Comparison of ENCODE assay signal across 28 mouse cellular contexts in genomic region chr8:92217521-92217920, GRCm38 (mm10).
DNase-seq lines count a peak whose midpoint lies in the region; ATAC-seq and TF ChIP-seq lines count a peak whose summit lies in the region.
"Had no signal": no experiment of that assay in that cellular context is flagged by ENCODE, and none has a peak within 500 bp of the region (broad histone marks: within the 10 kb centered on the region; RNA-seq: fewer than 3 reads in every experiment).

No protein-coding gene starts in this region.

- no peaks in the 10 kb centered on the region for H3K27me3 ChIP-seq in forebrain, embryonic 14.5 days (replicated peaks; ENCODE audit: control insufficient read depth, insufficient read depth, low read length)
- 0 out of 2 replicates have a peak, but pooled peaks cover 5% of the 10 kb centered on the region for H3K27me3 ChIP-seq in forebrain, postnatal 0 days (ENCODE audit: insufficient read depth, low read length)
- H3K27me3 ChIP-seq in midbrain, postnatal 0 days (ENCODE audit: insufficient read depth, low read length), result no peaks in the 10 kb centered on the region
- no peaks in the 10 kb centered on the region; the same call in 1 of the 2 replicates for H3K27me3 ChIP-seq in midbrain, embryonic 13.5 days
- no peaks in the 10 kb centered on the region for H3K27me3 ChIP-seq in liver, embryonic 11.5 days (replicated peaks; ENCODE audit: control insufficient read depth, insufficient read depth, low read length)
- H3K27me3 ChIP-seq: CH12.LX; embryonic facial prominence, embryonic 15.5 days had no signal

- no peak overlapping the region for H3K27ac ChIP-seq in forebrain, embryonic 14.5 days (ENCODE audit: low read depth, low read length)
- H3K27ac ChIP-seq in forebrain, postnatal 0 days (ENCODE audit: low read depth, low read length), result no peak overlapping the region
- H3K27ac ChIP-seq in midbrain, postnatal 0 days (ENCODE audit: low read depth, low read length), result no peak overlapping the region
- no peak overlapping the region for H3K27ac ChIP-seq in midbrain, embryonic 13.5 days
- H3K27ac ChIP-seq in liver, embryonic 11.5 days (ENCODE audit: low read depth, low read length), result no peak overlapping the region
- H3K27ac ChIP-seq: embryonic facial prominence, embryonic 13.5 days; embryonic facial prominence, embryonic 15.5 days; forebrain, embryonic 10.5 days; forebrain, embryonic 12.5 days; forebrain, embryonic 15.5 days had no signal

- TF ChIP-seq POLR2A in brain, embryonic 14.5 days (IDR thresholded peaks at IDR 0.05; ENCODE audit: borderline replicate concordance, extremely low read depth, insufficient read depth, insufficient read length, poor library complexity, severe bottlenecking), result no peak

- H3K4me2 ChIP-seq in forebrain, embryonic 14.5 days (ENCODE audit: low read length), result no peak overlapping the region
- H3K4me2 ChIP-seq in forebrain, postnatal 0 days (ENCODE audit: low read depth), result no peak overlapping the region
- no peak overlapping the region for H3K4me2 ChIP-seq in midbrain, postnatal 0 days (ENCODE audit: low read depth, low read length, poor library complexity, severe bottlenecking)
- H3K4me2 ChIP-seq in midbrain, embryonic 13.5 days (replicated peaks), result no peak overlapping the region
- no peak overlapping the region for H3K4me2 ChIP-seq in liver, embryonic 11.5 days
- H3K4me2 ChIP-seq: embryonic facial prominence, embryonic 13.5 days; embryonic facial prominence, embryonic 15.5 days; forebrain, embryonic 12.5 days; forebrain, embryonic 15.5 days had no signal

- no peak for TF ChIP-seq CTCF in forebrain, postnatal 0 days (IDR thresholded peaks at IDR 0.05; ENCODE audit: low read depth)
- TF ChIP-seq CTCF in midbrain, postnatal 0 days (IDR thresholded peaks at IDR 0.05), result no peak
- no peak for TF ChIP-seq CTCF in brain, embryonic 14.5 days (IDR thresholded peaks at IDR 0.05; ENCODE audit: borderline replicate concordance, extremely low read depth, insufficient read depth, insufficient read length)

- no peak overlapping the region for H3K9ac ChIP-seq in forebrain, embryonic 14.5 days (ENCODE audit: low read length)
- H3K9ac ChIP-seq in forebrain, postnatal 0 days, result no peak overlapping the region
- H3K9ac ChIP-seq in midbrain, postnatal 0 days (replicated peaks; ENCODE audit: low read length, poor library complexity, severe bottlenecking), result no peak overlapping the region
- H3K9ac ChIP-seq in midbrain, embryonic 13.5 days (replicated peaks), result no peak overlapping the region
- H3K9ac ChIP-seq in liver, embryonic 11.5 days (ENCODE audit: low read depth, low read length), result no peak overlapping the region
- H3K9ac ChIP-seq: embryonic facial prominence, embryonic 13.5 days; embryonic facial prominence, embryonic 15.5 days; forebrain, embryonic 12.5 days; forebrain, embryonic 15.5 days had no signal

- H3K36me3 ChIP-seq in forebrain, embryonic 14.5 days (ENCODE audit: control insufficient read depth, insufficient read depth, low read length), result no peaks in the 10 kb centered on the region
- no peaks in the 10 kb centered on the region for H3K36me3 ChIP-seq in forebrain, postnatal 0 days (ENCODE audit: insufficient read depth)
- H3K36me3 ChIP-seq in midbrain, postnatal 0 days (ENCODE audit: insufficient read depth, low read length), result no peaks in the 10 kb centered on the region
- no peaks in the 10 kb centered on the region for H3K36me3 ChIP-seq in midbrain, embryonic 13.5 days
- H3K36me3 ChIP-seq in liver, embryonic 11.5 days (ENCODE audit: control insufficient read depth, insufficient read depth, low read length), result no peaks in the 10 kb centered on the region
- H3K36me3 ChIP-seq: embryonic facial prominence, embryonic 13.5 days; embryonic facial prominence, embryonic 15.5 days; forebrain, embryonic 10.5 days; forebrain, embryonic 12.5 days; forebrain, embryonic 15.5 days; G1E had no signal

- DNase-seq in forebrain, embryonic 14.5 days (ENCODE audit: low spot score), result peak; percentile 34
- no peak for DNase-seq in forebrain, postnatal 0 days
- peak; percentile 14 for DNase-seq in left cerebral cortex, postnatal 4 days
- no peak for DNase-seq in left cerebral cortex, postnatal 36 days (ENCODE audit: low spot score in 2 of 2)
- peak; percentile 22 for DNase-seq in midbrain, postnatal 0 days (ENCODE audit: low spot score)
- peak; percentile 55 for DNase-seq in brain, embryonic 14.5 days (ENCODE audit: low read depth)
- DNase-seq in liver, embryonic 11.5 days (ENCODE audit: low spot score), result no peak
- DNase-seq: adrenal gland, adult 2 months; adrenal gland, postnatal 10 days; adrenal gland, postnatal 25 days; B cell, adult 2 months; cerebellum, adult 11 months; cerebellum, adult 18-20 months; cerebellum, adult 8-10 months; cerebellum, adult 9-11 months; cerebellum, postnatal 14 days; cerebellum, postnatal 36 days; embryo, embryonic 11 days had no signal

- no peak for ATAC-seq in forebrain, embryonic 14.5 days
- no peak for ATAC-seq in forebrain, postnatal 0 days
- ATAC-seq in midbrain, postnatal 0 days (ENCODE audit: low FRiP score), result no peak
- no peak for ATAC-seq in midbrain, embryonic 13.5 days
- no peak for ATAC-seq in liver, embryonic 11.5 days (replicated peaks; ENCODE audit: low FRiP score)
- ATAC-seq: CD4-positive, CD25-positive, alpha-beta regulatory T cell, adult 4 months; forebrain, embryonic 15.5 days had no signal

- WGBS in forebrain, embryonic 14.5 days, result 44% methylated on average over 2 of the region's 2 CpGs
- WGBS in forebrain, postnatal 0 days, result 37% methylated on average over 2 of the region's 2 CpGs
- WGBS in midbrain, postnatal 0 days, result 63% methylated on average over 2 of the region's 2 CpGs
- WGBS in midbrain, embryonic 13.5 days, result 60% methylated on average over 2 of the region's 2 CpGs
- WGBS in liver, embryonic 11.5 days, result 67% methylated on average over 2 of the region's 2 CpGs

- no peaks in the 10 kb centered on the region for H3K4me1 ChIP-seq in forebrain, embryonic 14.5 days (ENCODE audit: control insufficient read depth, insufficient read depth, low read length)
- H3K4me1 ChIP-seq in forebrain, postnatal 0 days (ENCODE audit: insufficient read depth), result no peaks in the 10 kb centered on the region
- no peaks in the 10 kb centered on the region for H3K4me1 ChIP-seq in midbrain, postnatal 0 days (ENCODE audit: insufficient read depth, low read length)
- no peaks in the 10 kb centered on the region for H3K4me1 ChIP-seq in midbrain, embryonic 13.5 days (replicated peaks)
- no peaks in the 10 kb centered on the region for H3K4me1 ChIP-seq in liver, embryonic 11.5 days (replicated peaks; ENCODE audit: control insufficient read depth, insufficient read depth, low read length)
- H3K4me1 ChIP-seq: embryonic facial prominence, embryonic 15.5 days had no signal

- no peak overlapping the region for H3K4me3 ChIP-seq in forebrain, embryonic 14.5 days (ENCODE audit: low read depth, low read length)
- no peak overlapping the region for H3K4me3 ChIP-seq in forebrain, postnatal 0 days (ENCODE audit: low read depth, low read length)
- no peak overlapping the region for H3K4me3 ChIP-seq in midbrain, postnatal 0 days (ENCODE audit: low read depth, low read length)
- H3K4me3 ChIP-seq in midbrain, embryonic 13.5 days (replicated peaks), result no peak overlapping the region
- no peak overlapping the region for H3K4me3 ChIP-seq in liver, embryonic 11.5 days (ENCODE audit: low read depth, low read length)
- H3K4me3 ChIP-seq: embryonic facial prominence, embryonic 13.5 days; embryonic facial prominence, embryonic 15.5 days; erythroblast, embryonic 14.5 days; forebrain, embryonic 10.5 days; forebrain, embryonic 12.5 days; forebrain, embryonic 15.5 days had no signal

- intact Hi-C loops in left cerebral cortex, postnatal 4 days (cut with DNase I), result no loop called here
- intact Hi-C loops in left cerebral cortex, postnatal 36 days (cut with DNase I), result no loop called here

- no peaks in the 10 kb centered on the region for H3K9me3 ChIP-seq in forebrain, embryonic 14.5 days (replicated peaks; ENCODE audit: control insufficient read depth, low read length)
- no peaks in the 10 kb centered on the region for H3K9me3 ChIP-seq in forebrain, postnatal 0 days (ENCODE audit: low read length)
- H3K9me3 ChIP-seq in midbrain, postnatal 0 days (ENCODE audit: low read length), result no peaks in the 10 kb centered on the region
- H3K9me3 ChIP-seq in midbrain, embryonic 13.5 days, result no peaks in the 10 kb centered on the region
- no peaks in the 10 kb centered on the region for H3K9me3 ChIP-seq in liver, embryonic 11.5 days (ENCODE audit: control insufficient read depth, low read length)
- H3K9me3 ChIP-seq: embryonic facial prominence, embryonic 13.5 days; embryonic facial prominence, embryonic 15.5 days; forebrain, embryonic 10.5 days; forebrain, embryonic 12.5 days; forebrain, embryonic 15.5 days had no signal

Comparison
In these comparisons a context has a peak if more than half of its experiments do, and no peak if none do; other contexts are left out.
1. DNase-seq: peak in forebrain, embryonic 14.5 days (single experiment), left cerebral cortex, postnatal 4 days (single experiment), midbrain, postnatal 0 days (single experiment) and brain, embryonic 14.5 days (single experiment); none in forebrain, postnatal 0 days (single experiment), left cerebral cortex, postnatal 36 days (0 of 2) and liver, embryonic 11.5 days (single experiment).